Mouse (Mus musculus) midbrain, embryonic 16.5 days (tissue): Measurements from ENCODE around the gene Cdh12. TPM values are rescaled to one million over a fixed set of nuclear protein-coding genes. Genes with fewer than 3 reads are reported as not detected.

Source experiments
- ATAC-seq: fragments of 200-750 bp; cut with Nextera tagmentation; 2 replicates; pipeline ENCODE4 v1.8.0; 2017; ENCODE audit warnings: moderate TSS enrichment
- H3K27ac ChIP-seq: fragments of 300-500 bp; sonication (generic); 2 replicates; pipeline ENCODE4 v1.5.1; 2014; ENCODE audit warnings: mild to moderate bottlenecking, low read length, mixed read lengths
- H3K27me3 ChIP-seq: fragments of 300-500 bp; sonication (generic); 2 replicates; pipeline ENCODE4 v1.6.1; 2014; ENCODE audit warnings: low read depth, low read length, mixed read lengths; ENCODE audit not compliant: control insufficient read depth, insufficient read depth
- H3K36me3 ChIP-seq: fragments of 300-500 bp; sonication (generic); 2 replicates; pipeline ENCODE4 v1.6.1; 2014; ENCODE audit warnings: mild to moderate bottlenecking, low read length, moderate library complexity, mixed read lengths; ENCODE audit not compliant: control insufficient read depth, insufficient read depth
- H3K4me1 ChIP-seq: fragments of 300-500 bp; sonication (generic); 2 replicates; pipeline ENCODE4 v1.6.1; 2014; ENCODE audit warnings: mild to moderate bottlenecking, low read length, mixed read lengths; ENCODE audit not compliant: control insufficient read depth, insufficient read depth
- H3K4me2 ChIP-seq: fragments of 300-500 bp; sonication (generic); 2 replicates; pipeline ENCODE4 v1.6.1; 2014; ENCODE audit warnings: mild to moderate bottlenecking, low read length, mixed read lengths
- H3K4me3 ChIP-seq: fragments of 300-500 bp; sonication (generic); 2 replicates; pipeline ENCODE4 v1.5.1; 2014; ENCODE audit warnings: low read depth, mild to moderate bottlenecking, low read length, moderate library complexity, mixed read lengths
- H3K9ac ChIP-seq: fragments of 300-500 bp; sonication (generic); 2 replicates; pipeline ENCODE4 v1.6.1; 2014; ENCODE audit warnings: low read depth, low read length, mixed read lengths
- H3K9me3 ChIP-seq: fragments of 300-500 bp; sonication (generic); replicated peaks from 2 replicates; pipeline ENCODE4 v1.6.1; 2014; ENCODE audit warnings: mild to moderate bottlenecking, low read length, mixed read lengths; ENCODE audit not compliant: control insufficient read depth, poor library complexity, severe bottlenecking
- WGBS: fragments of 180-500 bp; shearing (Covaris S2); extraction: QIAGEN DNeasy Blood & Tissue Kit; methylation state at CpG from one replicate; pipeline ENCODE4 v1.1.7; 2014; 5-methylcytosine and 5-hydroxymethylcytosine counted together
- polyA plus RNA-seq: library from polyadenylated mRNA; unstranded; fragments of >200 nt; fragmentation: Nextera tagmentation; extraction: Ambion mirVana; gene quantifications from 2 replicates; pipeline ENCODE4 v1.2.1, GENCODE M21; 2015

Gene Cdh12
- polyA plus RNA-seq, 1 experiment from 2014 or later = 11.6 TPM

GRCm38 (mm10) chr15:20928221-20928620 lies 479.2 kb downstream of the Cdh12 start:
- Histone ChIP-seq H3K36me3 (no peaks in the 10 kb centered on the region), H3K4me1 (no peaks in the 10 kb centered on the region), H3K9me3 (no peaks in the 10 kb centered on the region), H3K9ac (no peak overlapping the region), H3K27me3 (no peaks in the 10 kb centered on the region), H3K4me2 (no peak overlapping the region), H3K27ac (no peak overlapping the region), H3K4me3 (no peak overlapping the region)
- no peak for ATAC-seq

- Histone ChIP-seq H3K9me3 (no peaks in the 10 kb centered on the region), H3K4me3 (no peak overlapping the region), H3K27me3 (no peaks in the 10 kb centered on the region), H3K36me3 (no peaks in the 10 kb centered on the region), H3K9ac (no peak overlapping the region), H3K27ac (no peak overlapping the region), H3K4me2 (no peak overlapping the region), H3K4me1 (no peaks in the 10 kb centered on the region)
- no peak for ATAC-seq
These were observed 494.9 kb downstream of the Cdh12 start for GRCm38 (mm10) chr15:20944000-20944399.

- Histone ChIP-seq H3K36me3 (no peaks in the 10 kb centered on the region), H3K27ac (no peak overlapping the region), H3K4me3 (no peak overlapping the region), H3K4me1 (no peaks in the 10 kb centered on the region), H3K27me3 (no peaks in the 10 kb centered on the region), H3K9ac (no peak overlapping the region), H3K9me3 (no peaks in the 10 kb centered on the region), H3K4me2 (no peak overlapping the region)
- WGBS = 31% methylated on average over 2 of the region's 2 CpGs
- no peak for ATAC-seq
These were observed 518.4 kb downstream of the Cdh12 start for GRCm38 (mm10) chr15:20967463-20967862.

- Histone ChIP-seq H3K9me3 (no peaks in the 10 kb centered on the region), H3K36me3 (no peaks in the 10 kb centered on the region), H3K27me3 (no peaks in the 10 kb centered on the region), H3K27ac (no peak overlapping the region), H3K4me2 (no peak overlapping the region), H3K9ac (no peak overlapping the region), H3K4me1 (no peaks in the 10 kb centered on the region), H3K4me3 (no peak overlapping the region)
- WGBS = 91% methylated on average over 2 of the region's 2 CpGs
- ATAC-seq = no peak
These were observed 522.0 kb downstream of the Cdh12 start for GRCm38 (mm10) chr15:20971041-20971440.

- H3K9me3 ChIP-seq = no peaks in the 10 kb centered on the region
- no peaks in the 10 kb centered on the region for H3K4me1 ChIP-seq
- no peak overlapping the region for H3K27ac ChIP-seq
- no peak overlapping the region for H3K4me2 ChIP-seq
- no peak for ATAC-seq
- no peaks in the 10 kb centered on the region for H3K36me3 ChIP-seq
- no peak overlapping the region for H3K9ac ChIP-seq
- H3K4me3 ChIP-seq = no peak overlapping the region
- 86% methylated on average over 4 of the region's 4 CpGs for whole genome bisulfite sequencing
- no peaks in the 10 kb centered on the region for H3K27me3 ChIP-seq
These were observed 551.5 kb downstream of the Cdh12 start for GRCm38 (mm10) chr15:21000541-21000940.

DNA sequence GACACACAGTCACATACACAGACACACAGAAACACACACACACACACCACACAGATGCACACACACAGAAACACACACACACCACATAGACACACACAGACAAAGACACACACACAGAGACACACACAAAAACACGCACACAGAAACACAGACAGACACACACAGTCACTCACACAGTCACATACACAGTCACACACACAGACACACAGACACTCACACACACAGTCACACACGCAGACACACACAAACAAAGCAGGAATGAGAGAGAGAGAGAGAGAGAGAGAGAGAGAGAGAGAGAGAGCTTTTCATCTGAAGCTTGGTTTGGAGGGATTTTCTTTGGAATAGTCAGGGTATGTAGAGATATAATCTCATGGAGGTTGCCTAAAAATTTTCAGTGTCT lies 558.9 kb downstream of the Cdh12 start:
- WGBS = 62% methylated on average over 2 of the region's 2 CpGs
- ATAC-seq = no peak
- H3K27me3 ChIP-seq = no peaks in the 10 kb centered on the region
- H3K27ac ChIP-seq = no peak overlapping the region
- no peaks in the 10 kb centered on the region for H3K36me3 ChIP-seq
- peaks cover 8% of the 10 kb centered on the region; the same call in 1 of the 2 replicates for H3K4me1 ChIP-seq
- no peak overlapping the region for H3K4me2 ChIP-seq
- no peak overlapping the region for H3K9ac ChIP-seq
- no peaks in the 10 kb centered on the region for H3K9me3 ChIP-seq
- no peak overlapping the region for H3K4me3 ChIP-seq

- Histone ChIP-seq H3K27ac (no peak overlapping the region), H3K9ac (no peak overlapping the region), H3K27me3 (no peaks in the 10 kb centered on the region), H3K9me3 (no peaks in the 10 kb centered on the region), H3K4me1 (peaks cover 8% of the 10 kb centered on the region; the same call in 1 of the 2 replicates), H3K4me2 (no peak overlapping the region), H3K4me3 (no peak overlapping the region), H3K36me3 (no peaks in the 10 kb centered on the region)
- ATAC-seq = peak; percentile 60; the same call in 1 of the 2 replicates
- 0% methylated on average over 1 of the region's 1 CpGs for WGBS
These were observed 559.4 kb downstream of the Cdh12 start for GRCm38 (mm10) chr15:21008487-21008886.

- Histone ChIP-seq H3K4me1 (peaks cover 8% of the 10 kb centered on the region; the same call in 1 of the 2 replicates), H3K4me3 (no peak overlapping the region), H3K9me3 (no peaks in the 10 kb centered on the region), H3K4me2 (no peak overlapping the region), H3K9ac (no peak overlapping the region), H3K27me3 (no peaks in the 10 kb centered on the region), H3K36me3 (no peaks in the 10 kb centered on the region), H3K27ac (no peak overlapping the region)
- peak; percentile 21; the same call in 1 of the 2 replicates for ATAC-seq
- 36% methylated on average over 3 of the region's 3 CpGs for WGBS
These were observed 559.9 kb downstream of the Cdh12 start for GRCm38 (mm10) chr15:21008969-21009368.

- Histone ChIP-seq H3K9ac (no peak overlapping the region), H3K36me3 (no peaks in the 10 kb centered on the region), H3K9me3 (no peaks in the 10 kb centered on the region), H3K27ac (no peak overlapping the region), H3K4me2 (no peak overlapping the region), H3K27me3 (no peaks in the 10 kb centered on the region), H3K4me1 (no peaks in the 10 kb centered on the region), H3K4me3 (no peak overlapping the region)
- no peak for ATAC-seq
- 74% methylated on average over 1 of the region's 1 CpGs for WGBS
These were observed 614.6 kb downstream of the Cdh12 start for GRCm38 (mm10) chr15:21063683-21064082.

GRCm38 (mm10) chr15:21069264-21069663 lies 620.2 kb downstream of the Cdh12 start:
- no peaks in the 10 kb centered on the region for H3K9me3 ChIP-seq
- H3K4me1 ChIP-seq = no peaks in the 10 kb centered on the region
- no peak overlapping the region for H3K9ac ChIP-seq
- 85% methylated on average over 2 of the region's 2 CpGs for WGBS
- H3K27ac ChIP-seq = no peak overlapping the region
- no peaks in the 10 kb centered on the region for H3K36me3 ChIP-seq
- no peaks in the 10 kb centered on the region for H3K27me3 ChIP-seq
- no peak overlapping the region for H3K4me2 ChIP-seq
- H3K4me3 ChIP-seq = no peak overlapping the region
- ATAC-seq = no peak
